Mouse (Mus musculus) kidney, adult 10 weeks (tissue): ENCODE results near the gene Rhov. TPM values are rescaled to one million over a fixed set of nuclear protein-coding genes. Genes with fewer than 3 reads are reported as not detected.

Experiments
- polyA plus RNA-seq: library from polyadenylated mRNA; stranded (reverse); fragments of 350-450 nt; fragmentation: Illumina TruSeq; extraction: RNeasy Lipid Tissue Mini Kit (QIAGEN cat#74804); gene quantifications from one replicate; pipeline ENCODE4 v1.2.3, GENCODE M21; 2014; ENCODE audit warnings: low read depth, low replicate concordance

The Rhov gene
- 0.44 TPM for polyA plus RNA-seq

GRCm38 (mm10) chr2:119270643-119271331 lies at the start of gene Rhov:
TSS of gene Rhov (minus strand) at chr2:119271272.

GRCm38 (mm10) chr2:119288270-119288882 lies 17.3 kb upstream of the Rhov start, which contains the start of gene Vps18:
TSS of gene Vps18 (plus strand) at chr2:119288740.

GRCm38 (mm10) chr2:119237210-119237870 lies 33.7 kb downstream of the Rhov start, which contains the start of gene Spint1:
TSS of gene Spint1 (plus strand) at chr2:119237362.

GRCm38 (mm10) chr2:119229775-119230704 lies 41.0 kb downstream of the Rhov start, which contains the start of gene Ppp1r14d:
TSS of gene Ppp1r14d (minus strand) at chr2:119229906.

Other genes starting within 250 kb of the Rhov start
- 11.6 TPM for gene Ccdc32, start 241.9 kb downstream of the Rhov start, polyA plus RNA-seq
- 3.2 TPM for gene Rpusd2, start 236.5 kb downstream of the Rhov start, polyA plus RNA-seq
- gene Knl1, start 224.2 kb downstream of the Rhov start, polyA plus RNA-seq = 0.20 TPM
- 0.69 TPM for gene Rad51, start 158.5 kb downstream of the Rhov start, polyA plus RNA-seq
- 42.6 TPM for gene Rmdn3, start 114.2 kb downstream of the Rhov start, polyA plus RNA-seq
- gene Gchfr, start 103.5 kb downstream of the Rhov start, polyA plus RNA-seq = not detected
- not detected for gene Gm14137, start 96.8 kb downstream of the Rhov start, polyA plus RNA-seq
- gene Zfyve19, start 62.7 kb downstream of the Rhov start, polyA plus RNA-seq = 3.5 TPM
- 1.9 TPM for gene Dnajc17, start 62.5 kb downstream of the Rhov start, polyA plus RNA-seq
- 1.1 TPM for gene Ppp1r14d, start 41.4 kb downstream of the Rhov start, polyA plus RNA-seq
- gene Spint1, start 33.9 kb downstream of the Rhov start, polyA plus RNA-seq = 14.7 TPM
- gene Vps18, start 17.5 kb upstream of the Rhov start, polyA plus RNA-seq = 0.20 TPM
- gene Dll4, start 54.5 kb upstream of the Rhov start, polyA plus RNA-seq = 0.28 TPM
- gene Chac1, start 80.0 kb upstream of the Rhov start, polyA plus RNA-seq = 0.28 TPM
- 14.5 TPM for gene Ino80, start 206.4 kb upstream of the Rhov start, polyA plus RNA-seq